ENCODE assay signal across 17 mouse cellular contexts in the genomic region with DNA sequence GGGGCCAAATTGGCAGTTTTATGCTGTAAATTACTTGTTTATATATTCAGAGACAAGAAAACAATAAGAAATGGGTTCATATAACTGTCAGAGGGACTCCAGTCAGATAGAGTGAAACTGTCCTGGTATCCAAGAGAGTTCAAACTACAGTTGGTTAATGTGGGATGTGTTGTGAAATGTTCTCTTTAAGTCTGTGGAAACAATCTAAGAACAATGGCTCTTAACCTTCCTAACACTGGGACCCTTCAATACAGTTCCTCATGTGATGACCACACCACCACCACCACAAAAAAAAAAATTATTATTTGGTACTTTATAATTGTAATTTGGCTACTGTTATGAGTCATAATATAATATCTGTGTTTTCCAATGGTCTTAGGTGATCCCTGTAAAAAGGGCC. TPM values are rescaled to one million over a fixed set of nuclear protein-coding genes. Genes with fewer than 3 reads are reported as not detected.
"Had no signal": no experiment of that assay in that cellular context is flagged by ENCODE, and none has a peak within 500 bp of the region (broad histone marks: within the 10 kb centered on the region; RNA-seq: fewer than 3 reads in every experiment).

No protein-coding gene starts in this region.

- H3K27me3 ChIP-seq: neural tube, embryonic 13.5 days; neural tube, embryonic 15.5 days; stomach, embryonic 15.5 days had no signal

- H3K27ac ChIP-seq: neural tube, embryonic 13.5 days; neural tube, embryonic 15.5 days; stomach, embryonic 15.5 days; stomach, postnatal 0 days had no signal

- DNase-seq: retina, postnatal 1 day; right cerebral cortex, adult 18-20 months; right cerebral cortex, postnatal 14 days; right cerebral cortex, postnatal 25 days; right cerebral cortex, postnatal 4 days; spleen, adult 18-20 months; thymus, adult 18-20 months; thymus, adult 2 months; thymus, postnatal 14 days; thymus, postnatal 25 days; thymus, postnatal 36 days; thymus, postnatal 4 days had no signal

- H3K9ac ChIP-seq: neural tube, embryonic 13.5 days; neural tube, embryonic 15.5 days; stomach, embryonic 15.5 days had no signal

- H3K4me1 ChIP-seq: neural tube, embryonic 13.5 days; neural tube, embryonic 15.5 days; stomach, embryonic 15.5 days had no signal

- H3K36me3 ChIP-seq: neural tube, embryonic 15.5 days; stomach, embryonic 15.5 days had no signal

- H3K4me3 ChIP-seq: neural tube, embryonic 13.5 days; neural tube, embryonic 15.5 days; stomach, embryonic 15.5 days had no signal

- H3K4me2 ChIP-seq: neural tube, embryonic 13.5 days; neural tube, embryonic 15.5 days; stomach, embryonic 15.5 days had no signal

- H3K9me3 ChIP-seq: neural tube, embryonic 13.5 days; neural tube, embryonic 15.5 days; stomach, embryonic 15.5 days had no signal

RNA-seq across cellular contexts. Expression of a gene that starts 38.2 kb away (rescaled TPM):
- total RNA-seq: neutrophil, adult 5-6 weeks had no signal
